Mouse (Mus musculus) ES-E14 (cell line): Measurements from ENCODE around the gene Bhlhe40. TPM values are rescaled to one million over a fixed set of nuclear protein-coding genes. Genes with fewer than 3 reads are reported as not detected.

ENCODE experiments used
- DNase-seq: peaks from one replicate; pipeline ENCODE4 v3.0.0-alpha.2; 2013; ENCODE audit warnings: low read depth, low spot score
- H3K27ac ChIP-seq: 2 replicates; pipeline ENCODE4 v1.5.1; 2012; ENCODE audit warnings: low read depth, mild to moderate bottlenecking, low read length, moderate library complexity, mixed read lengths; ENCODE audit not compliant: poor library complexity, insufficient read depth, severe bottlenecking
- H3K36me3 ChIP-seq: 2 replicates; pipeline ENCODE4 v1.6.1; 2012; ENCODE audit warnings: mild to moderate bottlenecking, low read length, moderate library complexity, mixed read lengths; ENCODE audit not compliant: control insufficient read depth, poor library complexity, insufficient read depth, severe bottlenecking
- H3K4me1 ChIP-seq, 2 experiments: fragments of 150-350 bp in 1 of 2; sonication (generic) in 1 of 2; 2 replicates each; pipeline ENCODE4 v1.6.1; 2012; ENCODE audit warnings: low read length in 2 of 2, mild to moderate bottlenecking in 1 of 2, mixed read lengths in 1 of 2; ENCODE audit not compliant: control insufficient read depth in 2 of 2, insufficient read depth in 2 of 2, poor library complexity in 1 of 2
- H3K4me3 ChIP-seq, 2 experiments: fragments of 150-350 bp in 1 of 2; sonication (generic) in 1 of 2; 2 replicates each; pipeline ENCODE4 v1.5.1; 2012; ENCODE audit warnings: low read length in 2 of 2, low read depth in 1 of 2, mild to moderate bottlenecking in 1 of 2, mixed read lengths in 1 of 2; ENCODE audit not compliant: insufficient read depth in 1 of 2, poor library complexity in 1 of 2, severe bottlenecking in 1 of 2
- H3K9ac ChIP-seq: 2 replicates; pipeline ENCODE4 v1.6.1; 2012; ENCODE audit warnings: low read depth, mild to moderate bottlenecking, low read length, mixed read lengths; ENCODE audit not compliant: poor library complexity, insufficient read depth, severe bottlenecking
- H3K9me3 ChIP-seq: fragments of 150-350 bp; sonication (generic); 2 replicates; pipeline ENCODE4 v1.6.1; 2012; ENCODE audit warnings: low read depth, mild to moderate bottlenecking, low read length; ENCODE audit not compliant: control insufficient read depth, insufficient read depth
- CHD2 ChIP-seq: IDR thresholded peaks from 2 replicates; pipeline ENCODE4 v1.6.1; 2014; ENCODE audit warnings: mild to moderate bottlenecking, low read depth, low read length, inconsistent platforms
- HCFC1 ChIP-seq: IDR thresholded peaks from 2 replicates; pipeline ENCODE4 v1.6.1; 2012; ENCODE audit warnings: low read length, inconsistent platforms, borderline replicate concordance; ENCODE audit not compliant: insufficient read depth
- MAFK ChIP-seq: IDR thresholded peaks from 2 replicates; pipeline ENCODE4 v1.6.1; 2014; ENCODE audit warnings: mild to moderate bottlenecking, low read depth, low read length, inconsistent platforms; ENCODE audit not compliant: insufficient read depth
- ZC3H11A ChIP-seq: IDR thresholded peaks from 2 replicates; pipeline ENCODE4 v1.6.1; 2012; ENCODE audit warnings: low read depth, mild to moderate bottlenecking, inconsistent platforms, low read length, borderline replicate concordance
- ZNF384 ChIP-seq: IDR thresholded peaks from 2 replicates; pipeline ENCODE4 v1.6.1; 2012; ENCODE audit warnings: low read depth, low read length, inconsistent platforms
- in situ Hi-C, 2 experiments: fragments of 600-800 bp; cut with MboI; formaldehyde crosslinking; loops; one replicate each; pipeline ENCODE4 v1.15.1; 2025; ENCODE audit warnings: low sequenced_read_pairs in 2 of 2, inconsistent platforms in 1 of 2; ENCODE audit not compliant: unreplicated experiment in 2 of 2
- total RNA-seq: library from RNA; depleted of rRNA; stranded (reverse); fragments of 300-350 nt; gene quantifications from 2 replicates; pipeline ENCODE4 v1.2.3, GENCODE M21; 2012

The Bhlhe40 gene
- total RNA-seq, 1 experiment, result 13.0 TPM

DNA sequence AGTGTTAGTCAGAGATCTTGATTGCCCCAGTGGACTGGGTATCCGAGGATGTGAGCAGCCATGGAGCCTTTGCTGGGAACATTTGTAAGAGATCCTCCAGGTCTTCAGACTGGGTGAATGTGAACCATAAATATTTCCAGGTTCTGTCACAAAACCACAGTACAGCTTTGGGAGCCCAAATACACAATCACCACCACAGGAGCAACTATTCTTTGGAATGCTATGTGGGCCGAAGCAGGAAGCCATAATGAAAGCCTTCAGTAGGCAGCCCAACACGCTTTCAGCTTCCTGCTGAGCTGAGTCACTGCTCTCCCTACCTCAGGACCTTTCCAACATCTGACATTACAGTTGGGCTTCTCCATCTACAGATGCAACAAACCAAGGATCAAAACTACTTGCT lies 32.6 kb downstream of the Bhlhe40 start:
- H3K36me3 ChIP-seq, result no peaks in the 10 kb centered on the region
- in situ Hi-C loops, result no loop called here
- no peak for DNase-seq
- no peak for TF ChIP-seq ZNF384
- TF ChIP-seq MAFK, result no peak
- no peak for TF ChIP-seq HCFC1
- TF ChIP-seq ZC3H11A, result no peak
- no peak for TF ChIP-seq CHD2
- H3K27ac ChIP-seq, result no peak overlapping the region
- no peak overlapping the region for H3K9ac ChIP-seq
- H3K4me3 ChIP-seq, result no peak overlapping the region
- peaks cover 4 to 16% of the 10 kb centered on the region in 2 experiments; a peak in 3 of 4 replicates for H3K4me1 ChIP-seq
- no peaks in the 10 kb centered on the region for H3K9me3 ChIP-seq

DNA sequence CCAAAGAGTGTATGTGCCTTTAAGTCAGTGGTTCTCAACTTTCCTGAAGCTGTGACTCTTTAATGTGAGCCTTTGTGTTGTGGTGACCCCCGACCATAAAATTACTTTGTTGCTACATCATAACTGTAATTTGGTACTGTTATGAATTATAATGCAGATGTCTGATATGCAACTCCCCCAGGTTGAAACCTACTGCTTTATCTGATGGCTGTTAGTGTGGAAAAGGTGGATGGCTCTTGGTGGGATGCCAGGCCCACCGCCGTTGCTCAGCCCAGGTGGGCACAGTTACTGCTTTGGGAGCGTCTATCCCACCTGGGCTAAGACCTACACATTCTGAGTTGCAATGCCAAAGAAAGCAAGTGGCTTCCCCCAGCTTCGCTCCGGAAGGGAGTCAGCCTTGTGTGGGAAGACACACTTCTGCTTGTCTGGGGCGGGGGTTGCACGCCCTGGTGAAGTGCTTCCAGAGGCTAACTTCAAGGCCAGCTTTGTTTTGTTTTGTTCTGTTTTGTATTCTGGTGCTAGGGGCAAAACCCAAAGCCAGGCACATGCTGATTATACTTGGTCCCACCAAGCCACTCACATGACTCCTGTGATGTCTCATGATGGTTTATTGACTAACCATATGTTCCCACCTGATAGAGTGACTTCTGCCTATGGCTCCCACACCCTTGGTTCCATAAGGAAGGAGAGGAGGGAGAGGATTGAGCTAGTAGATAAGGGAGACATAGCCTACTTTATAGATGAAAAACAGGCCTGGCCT lies 34.7 kb downstream of the Bhlhe40 start:
- in situ Hi-C loops, result no loop called here
- Histone ChIP-seq H3K4me3 (no peak overlapping the region), H3K9ac (no peak overlapping the region), H3K9me3 (no peaks in the 10 kb centered on the region), H3K4me1 (peaks cover 4 to 15% of the 10 kb centered on the region in 2 experiments), H3K27ac (no peak overlapping the region), H3K36me3 (no peaks in the 10 kb centered on the region)
- TF ChIP-seq ZC3H11A (no peak), CHD2 (no peak), HCFC1 (no peak), MAFK (no peak)
- no peak for DNase-seq

DNA sequence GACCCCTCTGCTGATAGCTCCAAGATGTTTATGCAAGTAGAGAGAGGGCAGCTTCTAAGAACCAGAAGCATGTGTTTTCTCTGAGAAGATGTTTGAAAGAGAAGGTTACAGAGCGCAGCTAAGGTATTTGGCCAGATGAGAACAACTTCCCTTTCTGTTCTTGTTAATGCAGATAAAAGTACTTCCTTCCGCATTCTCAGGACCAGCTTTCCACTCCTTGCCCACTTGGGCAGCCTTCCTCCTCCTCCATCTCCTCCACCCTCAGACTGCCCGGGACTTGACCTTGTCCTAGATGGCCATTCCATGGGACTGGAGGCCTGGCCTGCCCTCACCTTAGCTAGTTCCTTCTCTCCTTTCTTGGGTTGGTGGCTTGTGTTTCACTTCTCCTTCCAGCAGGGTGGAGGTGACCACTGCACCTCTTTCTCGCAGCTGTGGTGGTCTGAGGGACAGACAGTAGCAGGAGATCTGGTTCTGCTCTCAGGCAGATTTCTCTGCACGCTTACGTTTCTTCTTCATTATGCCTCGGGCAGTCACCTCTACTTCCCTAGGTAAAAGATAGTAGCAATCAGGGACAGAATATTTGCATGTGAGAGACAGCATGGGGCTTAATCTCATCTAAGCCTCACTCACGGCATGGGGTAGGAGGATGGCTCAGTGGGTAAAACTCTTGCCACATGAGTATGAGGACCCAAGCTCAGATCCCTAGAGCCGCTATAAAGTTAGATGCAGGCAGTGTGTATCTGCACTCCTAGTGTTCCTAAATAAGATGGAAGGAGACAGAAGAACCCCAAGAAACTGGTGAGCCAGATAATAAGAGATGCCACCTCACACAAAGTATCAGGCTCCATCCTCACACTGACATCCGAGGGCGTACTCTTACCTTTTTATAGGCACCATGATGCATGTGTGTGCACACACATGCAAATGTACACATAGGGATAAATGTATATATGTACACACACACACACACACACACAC lies 35.7 kb downstream of the Bhlhe40 start:
- Histone ChIP-seq H3K9ac (no peak overlapping the region), H3K27ac (no peak overlapping the region), H3K4me1 (peaks cover 4 to 20% of the 10 kb centered on the region in 2 experiments), H3K4me3 (no peak overlapping the region), H3K36me3 (no peaks in the 10 kb centered on the region), H3K9me3 (no peaks in the 10 kb centered on the region)
- no peak for TF ChIP-seq ZNF384
- TF ChIP-seq HCFC1, result no peak
- DNase-seq, result no peak
- in situ Hi-C loops, result no loop called here

DNA sequence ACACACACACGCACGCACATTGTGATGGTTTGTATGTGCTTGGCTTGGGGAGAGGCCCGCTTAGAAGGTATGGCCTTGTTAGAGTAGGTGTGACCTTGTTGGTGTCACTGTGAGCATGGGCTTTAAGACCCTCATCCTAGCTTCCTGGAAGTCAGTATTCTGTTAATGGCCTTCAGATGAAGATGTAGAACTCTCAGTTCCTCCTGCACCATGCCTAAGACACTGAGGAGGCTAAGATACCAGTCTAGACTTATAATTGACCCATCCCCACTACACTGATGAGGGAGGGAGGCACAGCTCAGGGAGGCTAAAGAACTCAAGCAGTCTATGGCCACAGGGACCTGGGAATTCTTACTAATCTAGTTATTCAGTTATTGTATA lies 36.4 kb downstream of the Bhlhe40 start:
- H3K9me3 ChIP-seq, result no peaks in the 10 kb centered on the region
- in situ Hi-C loops, result no loop called here
- H3K36me3 ChIP-seq, result no peaks in the 10 kb centered on the region
- H3K4me1 ChIP-seq, result peaks cover 4 to 21% of the 10 kb centered on the region in 2 experiments
- no peak for TF ChIP-seq ZNF384
- no peak for TF ChIP-seq ZC3H11A
- no peak for TF ChIP-seq MAFK
- no peak for TF ChIP-seq CHD2
- TF ChIP-seq HCFC1, result no peak
- H3K9ac ChIP-seq, result no peak overlapping the region
- no peak for DNase-seq
- no peak overlapping the region for H3K4me3 ChIP-seq
- H3K27ac ChIP-seq, result no peak overlapping the region
